Mouse (Mus musculus): Measurements from ENCODE around the gene Nos1ap. TPM values are rescaled to one million over a fixed set of nuclear protein-coding genes. Genes with fewer than 3 reads are reported as not detected.

Gene Nos1ap
- total RNA-seq, 4 experiments from 2014 or later: 191 to 254 (median 220) TPM

GRCm38 (mm10) chr1:170502491-170503276 lies 87.0 kb downstream of the Nos1ap start:
- DNase-seq (ENCODE audit: low spot score in 2 of 2): no peak

- no peak for DNase-seq (ENCODE audit: low spot score in 2 of 2)
Observed at GRCm38 (mm10) chr1:170501970-170502369, 87.7 kb downstream of the Nos1ap start.

GRCm38 (mm10) chr1:170501556-170501955 lies 88.1 kb downstream of the Nos1ap start:
- DNase-seq (ENCODE audit: low spot score in 2 of 2): no peak

- no peak for DNase-seq (ENCODE audit: low spot score in 2 of 2)
Observed at GRCm38 (mm10) chr1:170499891-170500290, 89.8 kb downstream of the Nos1ap start.

- no peak for DNase-seq (ENCODE audit: low spot score in 2 of 2)
Observed at GRCm38 (mm10) chr1:170499466-170499865, 90.2 kb downstream of the Nos1ap start.

- no peak for DNase-seq (ENCODE audit: low spot score in 2 of 2)
Observed at GRCm38 (mm10) chr1:170498645-170499044, 91.0 kb downstream of the Nos1ap start.

GRCm38 (mm10) chr1:170496221-170496620 lies 93.4 kb downstream of the Nos1ap start:
- no peak for DNase-seq (ENCODE audit: low spot score in 2 of 2)

GRCm38 (mm10) chr1:170495538-170496183 lies 94.0 kb downstream of the Nos1ap start:
- DNase-seq (ENCODE audit: low spot score in 2 of 2): no peak

- no peak for DNase-seq (ENCODE audit: low spot score in 2 of 2)
Observed at GRCm38 (mm10) chr1:170492527-170492926, 97.1 kb downstream of the Nos1ap start.

- DNase-seq (ENCODE audit: low spot score in 2 of 2): no peak
Observed at GRCm38 (mm10) chr1:170492027-170492426, 97.6 kb downstream of the Nos1ap start.

- DNase-seq (ENCODE audit: low spot score in 2 of 2): no peak
Observed at GRCm38 (mm10) chr1:170489936-170490335, 99.7 kb downstream of the Nos1ap start.

GRCm38 (mm10) chr1:170489450-170489849 lies 100.2 kb downstream of the Nos1ap start:
- DNase-seq (ENCODE audit: low spot score in 2 of 2): peak in 1 of 2 experiments; percentile 62

- no peak for DNase-seq (ENCODE audit: low spot score in 2 of 2)
Observed at GRCm38 (mm10) chr1:170485119-170485518, 104.5 kb downstream of the Nos1ap start.

GRCm38 (mm10) chr1:170482236-170482905 lies 107.3 kb downstream of the Nos1ap start:
- no peak for DNase-seq (ENCODE audit: low spot score in 2 of 2)

- no peak for DNase-seq (ENCODE audit: low spot score in 2 of 2)
Observed at GRCm38 (mm10) chr1:170481093-170481492, 108.6 kb downstream of the Nos1ap start.

- DNase-seq (ENCODE audit: low spot score in 2 of 2): no peak
Observed at GRCm38 (mm10) chr1:170479458-170479798, 110.2 kb downstream of the Nos1ap start.

GRCm38 (mm10) chr1:170478791-170479457 lies 110.7 kb downstream of the Nos1ap start:
- no peak for DNase-seq (ENCODE audit: low spot score in 2 of 2)

GRCm38 (mm10) chr1:170477636-170478600 lies 111.7 kb downstream of the Nos1ap start:
- DNase-seq (ENCODE audit: low spot score in 2 of 2): no peak

GRCm38 (mm10) chr1:170473460-170473859 lies 116.2 kb downstream of the Nos1ap start:
- DNase-seq (ENCODE audit: low spot score in 2 of 2): no peak

- no peak for DNase-seq (ENCODE audit: low spot score in 2 of 2)
Observed at GRCm38 (mm10) chr1:170472861-170473260, 116.8 kb downstream of the Nos1ap start.

All from layer of hippocampus, adult 8-10 months (tissue).